Mouse (Mus musculus) cortical plate, adult 2 months (tissue): ENCODE data around the gene Tmem102.

Experiments
- CTCF ChIP-seq: fragments of 200-500 bp; IDR thresholded peaks from 2 replicates; pipeline ENCODE4 v1.5.1; 2011; ENCODE audit warnings: mild to moderate bottlenecking, control low read depth, low read length; ENCODE audit not compliant: insufficient read depth; ENCODE audit errors: extremely low read depth
- POLR2A ChIP-seq: fragments of 200-500 bp; IDR thresholded peaks from 2 replicates; pipeline ENCODE4 v1.6.1; 2011; ENCODE audit warnings: mild to moderate bottlenecking, low read length, control low read depth; ENCODE audit not compliant: insufficient read depth; ENCODE audit errors: extremely low read depth

DNA sequence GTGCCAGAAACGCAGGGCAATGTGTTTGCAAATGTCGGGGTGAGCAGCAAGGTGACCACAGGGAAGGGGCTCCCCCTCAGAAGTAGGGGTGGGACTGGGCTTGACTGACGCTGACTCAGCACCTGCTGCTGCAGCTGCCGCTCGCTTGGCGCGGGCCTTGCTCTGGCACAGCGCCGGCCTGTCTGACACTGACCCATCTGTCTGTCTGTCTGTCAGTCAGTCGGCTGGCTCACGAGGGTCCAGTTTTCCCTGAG is 5.4 kb downstream of the Tmem102 start:
- TF ChIP-seq POLR2A = no peak
- TF ChIP-seq CTCF = no peak
